Comparison of ENCODE assay signal across 13 mouse cellular contexts in the genomic region with DNA sequence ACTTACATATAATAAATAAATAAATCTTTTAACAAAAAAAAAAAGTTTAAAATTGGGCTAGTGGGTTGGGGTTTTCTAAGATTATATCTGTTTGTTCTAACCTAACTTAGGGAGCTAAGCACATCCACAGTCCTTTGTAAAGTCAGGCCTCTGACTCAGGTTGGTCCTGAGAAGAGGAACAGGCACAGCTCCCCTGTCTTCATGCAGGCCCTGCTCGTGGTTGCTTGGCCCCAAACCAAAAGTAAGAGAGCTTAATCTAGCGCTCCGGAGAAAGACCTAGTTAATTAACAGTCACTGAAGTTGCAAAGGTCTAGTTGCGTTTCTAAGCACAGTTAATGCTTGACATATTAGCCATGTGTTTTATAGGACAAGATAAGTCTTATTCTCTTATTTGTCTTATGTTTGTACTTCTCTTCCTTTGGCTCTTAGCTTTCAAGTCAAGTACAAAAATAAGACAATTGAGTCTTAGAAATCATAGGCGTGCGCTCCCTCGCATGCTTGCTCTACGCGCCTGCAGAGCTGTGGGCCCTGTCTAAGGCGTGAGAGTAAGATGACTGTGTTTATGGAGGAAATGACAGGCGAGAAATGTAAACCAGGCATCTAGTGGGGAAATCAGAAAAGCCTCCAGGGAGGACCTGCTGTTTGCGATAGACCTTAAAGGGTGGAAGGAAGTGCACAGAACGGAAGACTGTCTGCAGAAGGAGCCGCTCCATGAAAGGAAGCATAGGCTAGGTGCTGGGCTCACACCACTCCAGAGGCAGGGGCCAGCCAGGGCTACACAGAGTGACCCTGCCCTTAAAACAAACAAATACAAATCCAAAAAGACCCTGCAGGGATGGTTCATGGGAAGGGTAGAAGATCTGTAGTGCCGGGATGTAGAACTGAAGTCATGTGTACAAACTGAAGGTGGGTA.
DNase-seq lines count a peak whose midpoint lies in the region; ATAC-seq and TF ChIP-seq lines count a peak whose summit lies in the region.
"Had no signal": no experiment of that assay in that cellular context is flagged by ENCODE, and none has a peak within 500 bp of the region (broad histone marks: within the 10 kb centered on the region; RNA-seq: fewer than 3 reads in every experiment).

No protein-coding gene starts in this region.

- H3K27ac ChIP-seq in heart, embryonic 11.5 days (ENCODE audit: low read depth, low read length): peak overlapping the region; percentile 46; the same call in 1 of the 2 replicates
- H3K27ac ChIP-seq in CH12.LX (ENCODE audit: insufficient read depth, low read depth): peak overlapping the region; percentile 13; the same call in 1 of the 2 replicates
- peak overlapping the region; percentile 65 for H3K27ac ChIP-seq in intestine, embryonic 16.5 days (ENCODE audit: low read length)
- H3K27ac ChIP-seq: forebrain, embryonic 12.5 days; hindbrain, embryonic 10.5 days; layer of hippocampus, adult 2 months; midbrain, embryonic 15.5 days; neural tube, embryonic 12.5 days had no signal

- dilution Hi-C loops in CH12.LX (cut with MboI; ENCODE audit: extremely low pct_ligation_motif_present, extremely low pct_unique_long_range_greater_than_20kb, low sequenced_read_pairs): no loop called here

- H3K27me3 ChIP-seq in heart, embryonic 11.5 days (ENCODE audit: control insufficient read depth, insufficient read depth, low read length): no peaks in the 10 kb centered on the region
- no peaks in the 10 kb centered on the region for H3K27me3 ChIP-seq in CH12.LX (replicated peaks)
- H3K27me3 ChIP-seq in intestine, embryonic 16.5 days (replicated peaks; ENCODE audit: control insufficient read depth, insufficient read depth, low read length): no peaks in the 10 kb centered on the region
- H3K27me3 ChIP-seq: forebrain, embryonic 12.5 days; midbrain, embryonic 15.5 days; neural tube, embryonic 12.5 days had no signal

- no peak overlapping the region for H3K9ac ChIP-seq in heart, embryonic 11.5 days (ENCODE audit: low read depth, low read length)
- no peak overlapping the region for H3K9ac ChIP-seq in CH12.LX (ENCODE audit: insufficient read depth, low read depth)
- H3K9ac ChIP-seq in intestine, embryonic 16.5 days (ENCODE audit: low read depth, low read length): peak overlapping the region; percentile 1; the same call in 1 of the 2 replicates
- H3K9ac ChIP-seq: forebrain, embryonic 12.5 days; midbrain, embryonic 15.5 days; neural tube, embryonic 12.5 days had no signal

- H3K79me2 ChIP-seq in CH12.LX (replicated peaks; ENCODE audit: control insufficient read depth, extremely low read depth, insufficient read depth, poor library complexity, severe bottlenecking): no peaks in the 10 kb centered on the region

- no peak; the same call in 1 of the 2 replicates for ATAC-seq in heart, embryonic 11.5 days (replicated peaks; ENCODE audit: insufficient number of reproducible peaks, low FRiP score, low TSS enrichment)
- ATAC-seq in intestine, embryonic 16.5 days: peak; percentile 77
- no peak for ATAC-seq in erythroid progenitor cell, adult 5-6 weeks (replicated peaks; ENCODE audit: low FRiP score, poor library complexity, severe bottlenecking)
- ATAC-seq: midbrain, embryonic 15.5 days had no signal

- no peaks in the 10 kb centered on the region for H3K4me1 ChIP-seq in heart, embryonic 11.5 days (ENCODE audit: control insufficient read depth, insufficient read depth, low read length)
- peaks cover 12 to 39% of the 10 kb centered on the region in 2 experiments; a peak in 3 of 4 replicates for H3K4me1 ChIP-seq in CH12.LX (ENCODE audit: control insufficient read depth in 1 of 2, insufficient read depth in 2 of 2)
- peaks cover 3% of the 10 kb centered on the region; the same call in 1 of the 2 replicates for H3K4me1 ChIP-seq in intestine, embryonic 16.5 days (ENCODE audit: control insufficient read depth, insufficient read depth, low read length)
- H3K4me1 ChIP-seq: forebrain, embryonic 12.5 days; hindbrain, embryonic 10.5 days; midbrain, embryonic 15.5 days; neural tube, embryonic 12.5 days had no signal

- no peak for TF ChIP-seq CTCF in CH12.LX (conservative IDR thresholded peaks at IDR 0.05 in 1 of 2, IDR thresholded peaks at IDR 0.05 in 1 of 2; ENCODE audit: low read depth in 2 of 2, low read length in 2 of 2)

- WGBS in heart, embryonic 11.5 days (ENCODE audit: insufficient replicate concordance): 66% methylated on average over 15 of the region's 15 CpGs
- 42% methylated on average over 15 of the region's 15 CpGs for WGBS in intestine, embryonic 16.5 days

- no peaks in the 10 kb centered on the region for H3K36me3 ChIP-seq in heart, embryonic 11.5 days (ENCODE audit: control insufficient read depth, insufficient read depth, low read length)
- H3K36me3 ChIP-seq in CH12.LX (replicated peaks in 1 of 2; ENCODE audit: control insufficient read depth in 1 of 2, insufficient read depth in 1 of 2, low read length in 1 of 2): peaks cover 4 to 13% of the 10 kb centered on the region in 2 experiments
- H3K36me3 ChIP-seq in intestine, embryonic 16.5 days (ENCODE audit: control insufficient read depth, insufficient read depth, low read length): no peaks in the 10 kb centered on the region
- H3K36me3 ChIP-seq: forebrain, embryonic 12.5 days; hindbrain, embryonic 10.5 days; midbrain, embryonic 15.5 days; neural tube, embryonic 12.5 days had no signal

- in situ Hi-C loops in CH12.LX (cut with MboI; ENCODE audit: low pct_ligation_motif_present, low pct_unique_long_range_greater_than_20kb, low sequenced_read_pairs): no loop called here

- TF ChIP-seq POLR2A in CH12.LX (IDR thresholded peaks at IDR 0.05; ENCODE audit: low read depth, low read length): no peak

- no peak for TF ChIP-seq RAD21 in CH12.LX (IDR thresholded peaks at IDR 0.05; ENCODE audit: low read depth, low read length)

- no peak overlapping the region for H3K4me2 ChIP-seq in heart, embryonic 11.5 days
- H3K4me2 ChIP-seq in CH12.LX (ENCODE audit: insufficient read depth, low read depth, poor library complexity, severe bottlenecking): peak overlapping the region; percentile 34
- H3K4me2 ChIP-seq in intestine, embryonic 16.5 days (ENCODE audit: low read depth, low read length): no peak overlapping the region; the same call in 1 of the 2 replicates
- H3K4me2 ChIP-seq: forebrain, embryonic 12.5 days; midbrain, embryonic 15.5 days; neural tube, embryonic 12.5 days had no signal

- 0 out of 2 replicates have a peak, but pooled peaks have one; percentile 30 for TF ChIP-seq EP300 in CH12.LX (IDR thresholded peaks at IDR 0.05; ENCODE audit: low read length)

- H3K9me3 ChIP-seq in heart, embryonic 11.5 days (replicated peaks; ENCODE audit: control insufficient read depth, low read length): no peaks in the 10 kb centered on the region
- no peaks in the 10 kb centered on the region for H3K9me3 ChIP-seq in CH12.LX (replicated peaks; ENCODE audit: low read length)
- no peaks in the 10 kb centered on the region for H3K9me3 ChIP-seq in intestine, embryonic 16.5 days (ENCODE audit: control insufficient read depth, low read length)
- H3K9me3 ChIP-seq: forebrain, embryonic 12.5 days; hindbrain, embryonic 10.5 days; midbrain, embryonic 15.5 days; neural tube, embryonic 12.5 days had no signal

- H3K4me3 ChIP-seq in heart, embryonic 11.5 days (ENCODE audit: low read depth, low read length): no peak overlapping the region
- no peak overlapping the region for H3K4me3 ChIP-seq in CH12.LX (replicated peaks in 1 of 3; ENCODE audit: low read depth in 2 of 3, low read length in 2 of 3, poor library complexity in 1 of 3)
- no peak overlapping the region for H3K4me3 ChIP-seq in intestine, embryonic 16.5 days (ENCODE audit: low read length)
- H3K4me3 ChIP-seq: forebrain, embryonic 12.5 days; hindbrain, embryonic 10.5 days; layer of hippocampus, adult 2 months; midbrain, embryonic 15.5 days; neural tube, embryonic 12.5 days had no signal

- DNase-seq in heart, adult 9 months (ENCODE audit: low spot score in 2 of 2): no peak
- peak; percentile 73 for DNase-seq in CH12.LX (ENCODE audit: extremely low read depth)
- DNase-seq in kidney, postnatal 10 days: peak; percentile 61
- no peak for DNase-seq in urinary bladder, postnatal 4 days (ENCODE audit: low spot score in 2 of 2)
- DNase-seq in layer of hippocampus, adult 11-12 months (ENCODE audit: low spot score): no peak

TF ChIP-seq in CH12.LX, 34 proteins besides CTCF, POLR2A, EP300 and RAD21 (continues in another document):
- TF ChIP-seq MXI1 (IDR thresholded peaks at IDR 0.05; ENCODE audit: low read depth, low read length) (peak; percentile 24; the same call in 1 of the 2 replicates), ZKSCAN1 (IDR thresholded peaks at IDR 0.05; ENCODE audit: borderline replicate concordance, low read depth, low read length) (no peak), UBTF (IDR thresholded peaks at IDR 0.05; ENCODE audit: low read depth, low read length) (no peak), HCFC1 (IDR thresholded peaks at IDR 0.05; ENCODE audit: low read depth, low read length) (no peak), MYC (IDR thresholded peaks at IDR 0.05; ENCODE audit: low read depth, low read length) (no peak), MAFK (IDR thresholded peaks at IDR 0.05; ENCODE audit: insufficient replicate concordance, low read length) (no peak), ZNF384 (IDR thresholded peaks at IDR 0.05; ENCODE audit: low read depth, low read length) (0 out of 2 replicates have a peak, but pooled peaks have one; percentile 12), ZC3H11A (IDR thresholded peaks at IDR 0.05; ENCODE audit: low read depth, low read length) (no peak), CHD1 (IDR thresholded peaks at IDR 0.05; ENCODE audit: low read depth, low read length) (no peak), E2F4 (IDR thresholded peaks at IDR 0.05; ENCODE audit: insufficient replicate concordance, low read depth, low read length) (no peak), MAZ (IDR thresholded peaks at IDR 0.05; ENCODE audit: low read depth, low read length) (no peak), GABPA (IDR thresholded peaks at IDR 0.05; ENCODE audit: insufficient replicate concordance, low read depth, low read length) (no peak), POLR2AphosphoS2 (IDR thresholded peaks at IDR 0.05; ENCODE audit: low read depth, low read length) (no peak), SMC3 (IDR thresholded peaks at IDR 0.05; ENCODE audit: low read depth, low read length) (no peak), MAX (IDR thresholded peaks at IDR 0.05; ENCODE audit: low read length) (no peak), JUND (conservative IDR thresholded peaks at IDR 0.05; ENCODE audit: low read depth, low read length) (no peak), ETS1 (conservative IDR thresholded peaks at IDR 0.05; ENCODE audit: low read depth, low read length) (peak; percentile 9; the same call in 1 of the 2 replicates), NELFE (IDR thresholded peaks at IDR 0.05; ENCODE audit: low read depth, low read length) (no peak), TBP (conservative IDR thresholded peaks at IDR 0.05; ENCODE audit: low read depth, low read length) (no peak), RCOR1 (conservative IDR thresholded peaks at IDR 0.05; ENCODE audit: low read depth, low read length) (no peak), USF2 (conservative IDR thresholded peaks at IDR 0.05; ENCODE audit: low read depth, low read length) (no peak), BHLHE40 (IDR thresholded peaks at IDR 0.05; ENCODE audit: low read depth, low read length) (peak; percentile 41; the same call in 1 of the 2 replicates)

Comparison
In these comparisons a context has a peak if more than half of its experiments do, and no peak if none do; other contexts are left out.
1. H3K27ac ChIP-seq: peak in every context shown above with its lines; median percentile 65 in intestine, embryonic 16.5 days; 46 in heart, embryonic 11.5 days; 13 in CH12.LX.
2. DNase-seq: peak in CH12.LX (single experiment) and kidney, postnatal 10 days (single experiment); none in heart, adult 9 months (0 of 2), urinary bladder, postnatal 4 days (0 of 2) and layer of hippocampus, adult 11-12 months (single experiment).